Mouse (Mus musculus): ENCODE results near the gene Foxc2. TPM values are rescaled to one million over a fixed set of nuclear protein-coding genes. Genes with fewer than 3 reads are reported as not detected.

Gene Foxc2
- total and polyA plus RNA-seq, 3 experiments: 0.02 TPM; not detected in 2

- no peak for ATAC-seq (ENCODE audit: extremely low read depth, insufficient number of reproducible peaks, low FRiP score, poor library complexity, severe bottlenecking)
- no peak for DNase-seq (ENCODE audit: low spot score)
- Histone ChIP-seq H3K4me1 (ENCODE audit: insufficient read depth, low read depth, low read length) (no peaks in the 10 kb centered on the region), H3K36me3 (replicated peaks) (no peaks in the 10 kb centered on the region), H3K27me3 (ENCODE audit: insufficient read depth, low read length) (no peaks in the 10 kb centered on the region), H3K4me3 (ENCODE audit: low read depth, low read length) (no peak overlapping the region), H3K9me3 (replicated peaks) (peaks cover 81% of the 10 kb centered on the region)
- TF ChIP-seq CTCF (IDR thresholded peaks at IDR 0.05; ENCODE audit: low read depth, low read length): no peak
- TF ChIP-seq POLR2AphosphoS5 (IDR thresholded peaks at IDR 0.05; ENCODE audit: insufficient replicate concordance, low read depth, low read length): no peak
- no peak for TF ChIP-seq GATA1 (IDR thresholded peaks at IDR 0.05; ENCODE audit: borderline replicate concordance, low read length)
- TF ChIP-seq TAL1 (conservative IDR thresholded peaks at IDR 0.05; ENCODE audit: low read depth, low read length): no peak
- TF ChIP-seq GATA2 (IDR thresholded peaks at IDR 0.05; ENCODE audit: borderline replicate concordance, low read depth, low read length): no peak
Observed at GRCm38 (mm10) chr8:121124547-121125239, 8.7 kb downstream of the Foxc2 start.

DNA sequence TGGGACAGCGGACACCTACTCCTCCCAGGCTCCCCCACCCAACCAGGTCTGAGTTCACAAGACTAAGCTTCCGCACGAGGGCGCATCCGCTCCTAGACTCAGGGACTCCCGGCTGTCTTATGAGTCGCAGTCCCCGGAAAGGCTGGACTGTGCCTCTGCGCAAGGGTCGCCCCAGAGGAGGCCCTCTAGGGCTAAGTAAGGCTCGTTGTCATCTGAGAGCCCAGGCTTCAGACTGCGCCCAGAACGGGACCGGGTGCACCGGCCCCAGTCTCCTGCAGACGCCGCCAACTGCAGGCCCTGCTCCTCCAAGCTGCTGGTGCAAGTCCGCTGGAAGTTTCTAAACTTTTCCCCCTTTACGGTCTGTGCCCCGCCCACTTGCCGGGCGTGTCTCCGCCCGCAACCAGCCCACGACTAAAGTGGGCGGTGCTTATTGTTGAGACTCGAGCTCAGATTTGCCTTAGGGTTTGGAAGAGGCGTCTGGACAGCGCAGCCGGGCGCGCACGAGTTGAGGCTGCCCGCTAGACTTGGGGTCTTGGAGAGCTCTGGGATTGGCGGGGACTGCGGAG lies 9.4 kb downstream of the Foxc2 start:
- TF ChIP-seq TAL1 (conservative IDR thresholded peaks at IDR 0.05; ENCODE audit: low read depth, low read length): no peak
- Histone ChIP-seq H3K27me3 (ENCODE audit: insufficient read depth, low read length) (no peaks in the 10 kb centered on the region), H3K4me3 (ENCODE audit: low read depth, low read length) (no peak overlapping the region; the same call in 1 of the 2 replicates), H3K4me1 (ENCODE audit: insufficient read depth, low read depth, low read length) (no peaks in the 10 kb centered on the region), H3K36me3 (replicated peaks) (no peaks in the 10 kb centered on the region), H3K9me3 (replicated peaks) (peaks cover 81% of the 10 kb centered on the region)
- ATAC-seq (ENCODE audit: extremely low read depth, insufficient number of reproducible peaks, low FRiP score, poor library complexity, severe bottlenecking) (no peak), DNase-seq (ENCODE audit: low spot score) (no peak)

DNA sequence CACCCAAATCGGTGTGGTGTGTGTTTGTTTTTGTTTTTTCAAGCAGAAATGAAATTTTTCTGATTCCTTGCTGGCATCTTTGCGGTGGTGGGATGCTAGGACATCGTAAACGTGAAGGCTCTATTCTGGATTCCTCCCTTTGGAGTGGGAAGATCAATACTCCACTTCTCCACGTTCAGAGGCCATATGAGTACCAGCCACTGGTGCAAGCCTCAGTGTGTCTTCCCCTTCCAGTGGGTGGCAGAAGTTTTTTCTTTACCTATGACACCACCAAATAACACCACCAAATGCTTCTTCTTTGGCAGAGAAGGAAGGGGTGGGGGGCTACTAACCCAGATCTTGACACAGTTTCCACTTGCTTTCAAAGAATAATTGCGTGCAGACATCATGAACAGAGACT lies 10.2 kb downstream of the Foxc2 start:
- no peaks in the 10 kb centered on the region for H3K36me3 ChIP-seq (replicated peaks)
- ATAC-seq (ENCODE audit: extremely low read depth, insufficient number of reproducible peaks, low FRiP score, poor library complexity, severe bottlenecking) (no peak), DNase-seq (ENCODE audit: low spot score) (no peak)
- no peaks in the 10 kb centered on the region for H3K27me3 ChIP-seq (ENCODE audit: insufficient read depth, low read length)
- no peak overlapping the region for H3K4me3 ChIP-seq (ENCODE audit: low read depth, low read length)
- peaks cover 84% of the 10 kb centered on the region for H3K9me3 ChIP-seq (replicated peaks)
- TF ChIP-seq GATA1 (IDR thresholded peaks at IDR 0.05; ENCODE audit: borderline replicate concordance, low read length): no peak
- TF ChIP-seq GATA2 (IDR thresholded peaks at IDR 0.05; ENCODE audit: borderline replicate concordance, low read depth, low read length): no peak
- no peak for TF ChIP-seq CTCF (IDR thresholded peaks at IDR 0.05; ENCODE audit: low read depth, low read length)
- no peak for TF ChIP-seq POLR2AphosphoS5 (IDR thresholded peaks at IDR 0.05; ENCODE audit: insufficient replicate concordance, low read depth, low read length)
- TF ChIP-seq TAL1 (conservative IDR thresholded peaks at IDR 0.05; ENCODE audit: low read depth, low read length): no peak
- no peaks in the 10 kb centered on the region for H3K4me1 ChIP-seq (ENCODE audit: insufficient read depth, low read depth, low read length)

DNA sequence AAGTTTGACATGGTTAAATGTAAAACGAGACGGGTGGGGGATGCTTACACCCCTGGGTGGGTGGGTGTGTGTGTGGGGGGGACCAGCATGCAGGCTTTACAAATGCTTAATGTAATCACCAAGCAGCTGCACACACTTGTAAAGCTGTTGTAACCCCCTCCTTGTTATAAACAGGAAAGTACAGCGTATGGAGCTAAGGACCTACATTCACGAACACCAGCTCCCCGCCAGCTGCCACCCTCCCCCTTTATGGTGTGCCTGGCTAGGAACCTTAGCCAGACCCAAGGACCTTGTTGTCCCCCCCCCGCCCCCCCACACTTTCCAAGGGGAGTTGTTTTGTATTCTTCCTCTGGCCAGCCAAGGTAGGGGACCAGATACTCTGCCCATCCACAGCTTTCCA lies 10.7 kb downstream of the Foxc2 start:
- Histone ChIP-seq H3K27me3 (ENCODE audit: insufficient read depth, low read length) (no peaks in the 10 kb centered on the region), H3K9me3 (replicated peaks) (peaks cover 82% of the 10 kb centered on the region), H3K4me3 (ENCODE audit: low read depth, low read length) (no peak overlapping the region), H3K4me1 (ENCODE audit: insufficient read depth, low read depth, low read length) (no peaks in the 10 kb centered on the region), H3K36me3 (replicated peaks) (no peaks in the 10 kb centered on the region)
- no peak for DNase-seq (ENCODE audit: low spot score)
- ATAC-seq (ENCODE audit: extremely low read depth, insufficient number of reproducible peaks, low FRiP score, poor library complexity, severe bottlenecking): no peak
- TF ChIP-seq POLR2AphosphoS5 (IDR thresholded peaks at IDR 0.05; ENCODE audit: insufficient replicate concordance, low read depth, low read length) (no peak), GATA2 (IDR thresholded peaks at IDR 0.05; ENCODE audit: borderline replicate concordance, low read depth, low read length) (no peak), GATA1 (IDR thresholded peaks at IDR 0.05; ENCODE audit: borderline replicate concordance, low read length) (no peak), CTCF (IDR thresholded peaks at IDR 0.05; ENCODE audit: low read depth, low read length) (no peak), TAL1 (conservative IDR thresholded peaks at IDR 0.05; ENCODE audit: low read depth, low read length) (no peak)

GRCm38 (mm10) chr8:121127291-121127701 lies 11.3 kb downstream of the Foxc2 start:
- Histone ChIP-seq H3K4me1 (ENCODE audit: insufficient read depth, low read depth, low read length) (no peaks in the 10 kb centered on the region), H3K4me3 (ENCODE audit: low read depth, low read length) (no peak overlapping the region), H3K27me3 (ENCODE audit: insufficient read depth, low read length) (no peaks in the 10 kb centered on the region), H3K36me3 (replicated peaks) (no peaks in the 10 kb centered on the region), H3K9me3 (replicated peaks) (peaks cover 79% of the 10 kb centered on the region)
- no peak for DNase-seq (ENCODE audit: low spot score)
- ATAC-seq (ENCODE audit: extremely low read depth, insufficient number of reproducible peaks, low FRiP score, poor library complexity, severe bottlenecking): no peak
- TF ChIP-seq GATA1 (IDR thresholded peaks at IDR 0.05; ENCODE audit: borderline replicate concordance, low read length) (no peak), POLR2AphosphoS5 (IDR thresholded peaks at IDR 0.05; ENCODE audit: insufficient replicate concordance, low read depth, low read length) (no peak), TAL1 (conservative IDR thresholded peaks at IDR 0.05; ENCODE audit: low read depth, low read length) (no peak), GATA2 (IDR thresholded peaks at IDR 0.05; ENCODE audit: borderline replicate concordance, low read depth, low read length) (no peak), CTCF (IDR thresholded peaks at IDR 0.05; ENCODE audit: low read depth, low read length) (no peak)

GRCm38 (mm10) chr8:121127756-121128375 lies 11.9 kb downstream of the Foxc2 start, which contains the start of gene Foxl1:
Gene Foxl1 (plus strand): TSS chr8:121127940.
- H3K4me1 ChIP-seq (ENCODE audit: insufficient read depth, low read depth, low read length): no peaks in the 10 kb centered on the region
- no peak for TF ChIP-seq GATA1 (IDR thresholded peaks at IDR 0.05; ENCODE audit: borderline replicate concordance, low read length)
- TF ChIP-seq TAL1 (conservative IDR thresholded peaks at IDR 0.05; ENCODE audit: low read depth, low read length): no peak
- TF ChIP-seq CTCF (IDR thresholded peaks at IDR 0.05; ENCODE audit: low read depth, low read length): no peak
- TF ChIP-seq POLR2AphosphoS5 (IDR thresholded peaks at IDR 0.05; ENCODE audit: insufficient replicate concordance, low read depth, low read length): no peak
- TF ChIP-seq GATA2 (IDR thresholded peaks at IDR 0.05; ENCODE audit: borderline replicate concordance, low read depth, low read length): no peak
- ATAC-seq (ENCODE audit: extremely low read depth, insufficient number of reproducible peaks, low FRiP score, poor library complexity, severe bottlenecking) (no peak), DNase-seq (ENCODE audit: low spot score) (no peak)
- peaks cover 79% of the 10 kb centered on the region for H3K9me3 ChIP-seq (replicated peaks)
- no peaks in the 10 kb centered on the region for H3K36me3 ChIP-seq (replicated peaks)
- peak within 1 kb of the TSS; percentile 4; the same call in 1 of the 2 replicates for H3K4me3 ChIP-seq (ENCODE audit: low read depth, low read length)
- no peaks in the 10 kb centered on the region for H3K27me3 ChIP-seq (ENCODE audit: insufficient read depth, low read length)
